Mouse (Mus musculus): ENCODE data around the gene Hhip.

- TF ChIP-seq GATA1 (IDR thresholded peaks at IDR 0.05; ENCODE audit: borderline replicate concordance, low read length) (no peak), FLI1 (IDR thresholded peaks at IDR 0.05; ENCODE audit: low read length) (no peak)
These were observed 387 bp upstream of the Hhip start for GRCm38 (mm10) chr8:80058193-80058592.
